Mouse (Mus musculus) cerebral cortex, adult 2 months (tissue): ENCODE data around the gene 4930503B20Rik.

Source experiments
- WGBS: fragments of 180-500 bp; shearing (Covaris S2); methylation state at CpG from one replicate; pipeline ENCODE4 v1.1.7; 2018; 5-methylcytosine and 5-hydroxymethylcytosine counted together

4930503B20Rik gene

DNA sequence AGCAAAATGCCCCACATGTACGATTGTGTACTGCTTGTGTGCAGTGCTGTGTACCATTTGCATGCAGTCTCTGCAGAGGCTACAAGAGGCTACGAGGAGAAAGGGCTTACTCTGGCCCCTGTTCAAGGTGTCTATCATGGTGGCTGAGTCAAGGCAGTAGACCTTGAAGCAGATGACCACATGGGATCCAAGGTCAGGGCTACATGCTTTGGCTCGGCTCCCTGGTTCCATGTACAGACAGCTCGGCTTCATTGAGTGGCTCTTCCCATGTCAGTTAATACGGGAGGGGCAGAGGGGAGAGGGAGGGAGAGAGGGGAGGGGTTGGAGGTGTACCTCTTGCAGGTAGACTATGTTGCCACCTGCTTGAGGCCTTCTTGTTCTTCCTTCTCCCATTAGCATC lies 1.3 kb upstream of the 4930503B20Rik start:
- 91% methylated on average over 5 of the region's 5 CpGs for WGBS

DNA sequence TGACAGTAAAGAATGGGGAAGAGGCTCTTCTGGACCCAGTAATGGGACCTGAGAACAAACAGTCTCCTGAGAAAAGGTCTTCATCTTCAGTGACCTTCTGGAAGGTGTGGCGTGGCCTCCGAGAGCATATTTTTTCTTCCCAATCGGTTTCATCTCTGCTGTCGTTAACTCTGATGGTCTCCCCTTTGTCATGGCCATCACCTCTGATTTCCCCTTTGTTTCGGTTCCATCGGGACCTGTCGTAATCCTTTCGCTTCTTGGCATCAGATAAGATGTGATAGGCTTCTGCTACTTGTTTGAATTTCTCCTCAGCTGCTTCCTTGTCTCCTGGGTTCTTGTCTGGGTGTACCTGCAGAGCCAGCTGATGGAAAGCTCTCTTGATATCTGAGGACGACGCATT lies 401 bp downstream of the 4930503B20Rik start:
- 96% methylated on average over 10 of the region's 10 CpGs for WGBS

DNA sequence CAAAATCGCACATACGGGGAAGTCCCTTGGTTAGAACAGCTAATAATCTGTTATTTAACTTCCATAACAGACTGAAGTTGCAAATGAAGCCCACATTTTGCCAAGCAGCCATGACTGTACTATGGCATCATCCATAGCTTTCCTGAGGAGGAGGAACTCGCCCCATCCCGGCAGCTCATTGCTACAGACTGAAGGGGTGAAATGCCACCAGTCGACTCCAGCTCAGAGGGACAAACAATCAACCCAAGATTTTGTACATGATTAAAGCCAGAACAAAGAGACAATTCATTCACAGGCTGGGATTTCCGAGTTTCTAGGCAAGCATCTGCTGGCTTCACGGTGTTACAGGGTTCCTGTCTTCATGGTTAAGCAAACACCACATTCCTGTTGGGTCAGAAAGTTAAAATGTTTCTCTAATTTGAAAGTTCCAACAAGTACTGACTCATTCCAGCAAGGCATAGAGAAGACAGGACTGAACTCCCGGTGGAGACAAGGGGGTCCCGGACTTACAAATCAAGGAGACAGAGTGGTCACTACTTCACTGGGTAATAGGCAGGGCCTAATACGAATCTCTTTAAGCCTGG lies 1.7 kb downstream of the 4930503B20Rik start:
- 75% methylated on average over 10 of the region's 10 CpGs for WGBS

DNA sequence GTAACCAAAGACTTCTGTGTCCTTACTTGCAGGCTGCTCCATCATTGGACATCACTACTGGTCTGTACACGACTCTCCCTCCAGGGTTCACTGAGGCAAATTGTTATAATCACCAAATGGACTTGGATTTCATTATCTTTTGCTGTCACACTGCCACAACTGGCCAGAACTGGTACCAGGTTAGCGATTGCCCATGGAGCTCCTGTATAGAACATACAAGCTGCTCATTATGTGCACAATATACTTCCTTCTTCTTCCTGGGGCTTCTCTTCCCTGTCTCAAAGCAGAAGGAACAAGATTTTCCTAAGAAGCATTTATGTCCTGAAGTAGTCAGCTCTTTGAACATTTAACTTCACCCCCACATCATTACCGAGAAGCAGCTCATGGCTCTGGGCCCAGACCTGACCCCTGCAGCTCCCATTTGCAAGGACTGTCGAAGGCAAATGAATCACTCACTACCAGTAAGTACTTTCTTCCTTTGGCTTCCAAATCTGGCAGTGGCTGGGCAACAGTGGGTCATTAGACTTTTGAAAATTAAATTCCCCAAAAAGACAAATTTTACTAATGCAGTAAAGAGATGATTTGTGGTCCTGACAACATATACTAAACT lies 9.2 kb downstream of the 4930503B20Rik start:
- 43% methylated on average over 4 of the region's 4 CpGs for WGBS

DNA sequence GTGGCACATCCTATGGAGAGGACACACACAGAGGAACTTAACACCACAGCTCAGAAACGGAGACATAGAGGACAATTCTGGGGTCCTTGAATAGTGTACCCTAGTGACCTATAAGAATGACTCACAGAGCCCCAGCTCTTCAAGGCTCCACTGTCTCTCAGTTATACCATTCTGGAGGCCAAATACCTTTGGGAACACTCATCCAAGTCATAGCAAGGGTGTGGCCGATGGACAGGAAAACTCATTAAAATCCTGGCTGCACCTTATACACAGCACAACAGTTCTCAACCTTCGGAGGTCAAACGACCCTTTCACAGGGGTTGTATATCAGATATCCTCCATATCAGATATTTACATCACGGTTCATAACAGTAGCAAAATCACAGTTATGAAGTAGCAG lies 18.6 kb downstream of the 4930503B20Rik start:
- WGBS, result 92% methylated on average over 5 of the region's 5 CpGs

DNA sequence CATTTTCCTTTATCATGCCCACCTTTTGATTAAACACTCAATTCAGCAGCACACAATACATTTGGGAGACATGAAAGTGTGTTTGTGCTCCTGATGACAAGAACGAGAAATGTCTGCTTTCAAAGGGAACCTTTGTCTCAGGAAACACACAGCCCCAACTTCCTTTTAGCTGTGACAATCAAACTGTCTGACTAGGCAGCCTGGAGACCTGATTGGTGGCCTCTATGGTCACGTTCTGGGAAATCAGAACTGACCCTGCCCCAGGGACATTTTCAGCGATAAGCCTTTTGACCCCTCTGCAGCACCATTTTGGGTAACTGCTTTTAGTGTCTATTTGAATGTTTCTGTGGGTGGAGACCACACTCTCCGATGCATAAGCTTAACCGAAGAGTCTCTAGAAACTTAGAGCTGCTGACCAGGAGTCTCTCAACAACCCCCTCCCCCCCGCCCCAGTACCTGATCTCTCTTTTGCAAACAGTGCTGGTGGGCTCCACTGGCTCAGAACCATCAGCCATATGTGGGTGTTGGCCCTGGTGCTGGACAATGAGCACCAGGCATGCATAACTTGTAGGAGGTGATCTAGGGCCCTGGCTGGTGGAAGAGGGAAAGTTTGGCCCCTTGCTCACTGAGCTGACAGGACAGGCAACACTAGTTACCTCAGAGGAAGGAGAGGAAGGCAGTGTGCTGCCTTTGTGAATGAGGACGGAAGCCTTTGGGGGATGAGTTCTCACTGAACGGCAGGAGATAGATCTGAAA lies 22.7 kb downstream of the 4930503B20Rik start:
- 59% methylated on average over 8 of the region's 8 CpGs for WGBS

DNA sequence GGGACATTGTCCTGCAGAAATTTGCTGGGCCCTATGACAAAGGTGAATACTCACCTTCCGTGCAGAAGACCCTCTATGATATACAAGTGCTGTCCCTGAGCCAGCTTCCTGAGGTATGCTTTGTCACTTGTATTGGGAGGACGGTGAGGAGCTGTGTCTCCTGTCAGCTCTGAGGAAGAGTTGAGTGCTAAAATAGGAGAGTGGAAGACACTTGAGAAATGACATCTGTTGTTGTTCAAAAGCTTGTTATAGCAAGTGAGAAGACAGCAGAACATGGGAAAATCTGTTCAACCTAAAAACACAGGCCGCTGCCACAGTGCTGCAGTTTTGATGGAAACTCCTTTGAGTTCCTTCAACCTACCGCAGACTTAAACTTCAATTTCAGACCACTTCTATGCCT lies 25.4 kb downstream of the 4930503B20Rik start:
- WGBS, result 58% methylated on average over 4 of the region's 4 CpGs

DNA sequence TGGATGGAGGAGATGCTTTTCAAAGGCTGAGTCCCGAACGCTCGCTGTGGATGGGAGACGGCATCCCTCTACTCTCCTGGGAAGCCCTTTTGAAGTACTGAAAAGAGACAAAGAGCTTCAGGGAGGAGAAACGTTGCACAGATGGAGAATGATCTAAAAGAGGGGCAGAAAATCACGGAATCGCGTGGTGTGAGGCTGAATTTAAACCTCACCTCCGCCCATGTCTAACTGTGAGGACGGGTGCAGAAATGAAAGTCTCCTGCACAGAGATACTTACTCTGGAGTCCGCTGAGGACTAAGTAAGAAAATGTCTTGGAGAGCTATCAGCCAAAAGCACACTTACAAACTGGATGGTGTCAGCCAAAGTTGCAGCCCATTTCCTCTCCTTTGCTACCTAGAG lies 29.2 kb downstream of the 4930503B20Rik start:
- WGBS, result 52% methylated on average over 11 of the region's 11 CpGs

DNA sequence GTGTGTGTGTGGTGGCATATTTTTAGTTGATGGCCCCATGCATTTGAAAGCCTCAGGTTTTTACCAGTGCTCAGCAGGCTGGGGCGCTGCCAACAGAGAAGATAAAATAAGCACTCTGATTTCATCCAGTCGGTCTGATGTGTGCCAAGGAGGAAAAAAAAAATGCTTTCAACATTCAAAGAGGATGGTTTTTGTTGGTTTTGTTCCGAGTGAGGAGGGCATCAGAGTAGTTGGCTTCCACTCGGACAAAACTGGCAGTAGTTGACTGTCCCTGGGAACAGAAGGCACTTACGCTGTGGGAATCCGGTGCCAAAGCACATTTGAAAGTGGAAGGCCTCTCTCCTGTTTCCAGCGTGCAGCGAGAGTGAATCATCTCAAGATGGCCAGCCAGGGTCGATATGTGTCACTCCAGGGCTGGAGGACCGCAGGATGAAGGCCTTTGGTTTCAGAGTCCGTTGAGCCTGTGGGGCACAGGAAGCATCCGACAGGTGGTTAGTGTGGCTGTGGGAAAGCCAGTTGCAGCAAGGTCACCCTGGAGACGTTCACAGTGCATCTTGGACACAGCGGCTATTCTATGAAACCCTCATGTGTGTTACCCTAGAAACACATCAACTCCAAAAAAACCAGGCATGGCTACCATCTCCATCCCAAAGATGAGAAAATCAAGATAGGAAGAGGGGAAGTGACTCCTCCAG lies 30.4 kb downstream of the 4930503B20Rik start:
- 35% methylated on average over 14 of the region's 14 CpGs for WGBS

DNA sequence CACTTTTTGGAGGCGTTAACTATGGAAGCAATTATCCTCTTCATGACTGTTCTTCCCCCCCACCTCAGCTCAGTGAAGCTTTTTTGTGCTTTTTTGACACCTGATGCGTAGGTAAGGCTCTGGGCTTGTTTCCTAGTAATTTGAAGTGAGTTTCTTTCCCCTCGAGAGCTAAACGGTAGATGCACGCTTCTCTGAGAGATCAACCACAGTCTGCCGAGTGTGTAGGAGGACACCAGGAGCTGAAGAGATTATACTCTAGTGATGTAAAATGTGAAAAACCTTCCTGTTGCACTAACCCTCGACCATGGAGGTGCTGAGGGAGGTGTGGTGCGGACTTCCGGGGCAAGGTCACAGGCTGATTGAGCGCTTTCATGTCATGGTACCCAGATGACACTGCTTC lies 31.0 kb downstream of the 4930503B20Rik start:
- WGBS, result 36% methylated on average over 10 of the region's 10 CpGs

DNA sequence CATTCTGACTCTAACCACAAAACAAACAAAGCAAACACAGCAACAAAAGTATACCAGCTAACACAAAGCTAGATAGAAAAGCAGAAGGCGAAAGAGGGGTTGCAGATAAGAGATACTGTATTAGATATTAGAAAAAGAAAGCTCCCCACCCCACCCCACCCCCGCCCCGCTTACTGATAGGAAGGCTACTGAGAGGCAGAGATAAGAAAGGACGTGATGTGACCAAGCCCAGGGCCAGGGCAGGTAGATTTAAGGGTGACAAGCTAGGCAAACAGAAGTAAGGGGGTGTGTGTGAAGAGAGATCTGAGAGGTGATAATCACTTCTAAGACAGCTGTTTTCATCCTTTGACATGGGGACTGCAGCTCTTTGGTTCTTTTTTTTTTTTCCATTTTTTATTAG lies 32.8 kb downstream of the 4930503B20Rik start:
- WGBS, result 91% methylated on average over 4 of the region's 4 CpGs

DNA sequence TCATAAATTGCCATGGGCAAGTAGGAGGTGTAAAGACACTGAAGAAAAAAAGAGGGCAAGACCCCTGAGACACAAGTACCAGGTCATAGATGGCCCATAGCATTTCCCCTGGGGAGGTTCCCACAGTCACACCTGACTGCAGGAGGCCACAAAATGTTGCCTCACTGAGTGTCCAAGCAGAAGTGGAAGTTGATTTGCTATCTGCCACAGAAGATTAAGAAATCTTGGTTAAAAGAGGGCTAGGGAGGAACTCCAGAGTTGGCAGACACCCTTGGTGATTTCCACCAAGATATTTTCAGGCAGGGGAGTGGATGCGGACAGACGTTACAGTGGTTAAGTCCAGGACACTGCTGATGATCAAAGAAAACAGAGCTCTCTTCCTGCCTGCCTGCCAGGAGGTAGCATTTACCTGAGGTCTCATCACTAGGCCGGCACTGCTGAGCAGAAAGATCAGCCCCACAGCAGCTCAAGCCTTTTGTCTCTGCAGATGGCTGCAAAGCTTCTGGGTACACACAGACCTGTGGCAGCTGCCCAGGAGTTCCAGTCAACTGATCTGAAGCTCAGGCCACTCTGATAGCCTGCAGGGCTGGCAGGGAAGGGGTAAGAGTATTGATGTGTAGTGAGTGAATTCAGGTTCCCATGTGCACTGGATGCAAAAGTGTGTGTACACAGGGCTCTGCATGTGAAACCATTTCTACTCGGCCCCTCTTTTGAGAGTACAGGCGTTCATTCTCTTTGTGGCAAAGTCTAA lies 34.4 kb downstream of the 4930503B20Rik start:
- 70% methylated on average over 5 of the region's 5 CpGs for WGBS

DNA sequence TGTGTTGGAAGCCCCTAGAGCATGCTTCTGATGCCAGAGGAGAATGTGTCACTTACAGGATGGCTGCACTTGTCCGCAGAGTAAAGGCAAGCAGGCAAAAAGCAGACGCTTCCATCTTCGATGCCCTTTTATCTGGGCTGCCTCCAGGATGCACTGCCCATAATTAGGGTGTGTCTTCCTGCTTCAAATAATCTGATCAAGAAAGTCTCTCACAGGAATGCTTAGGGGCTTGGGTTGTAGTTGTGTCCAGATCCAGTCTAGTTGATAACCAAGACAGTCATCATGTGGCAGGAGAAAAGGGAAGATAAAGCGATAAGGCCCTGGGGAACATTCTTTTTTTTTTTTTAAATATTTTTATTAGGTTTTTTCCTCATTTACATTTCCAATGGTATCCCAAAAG lies 35.6 kb downstream of the 4930503B20Rik start, which contains the start of gene Dnase2b:
TSS of gene Dnase2b (minus strand) at position 101 of the 400 bp plus-strand sequence.
- WGBS, result 98% methylated on average over 4 of the region's 4 CpGs

DNA sequence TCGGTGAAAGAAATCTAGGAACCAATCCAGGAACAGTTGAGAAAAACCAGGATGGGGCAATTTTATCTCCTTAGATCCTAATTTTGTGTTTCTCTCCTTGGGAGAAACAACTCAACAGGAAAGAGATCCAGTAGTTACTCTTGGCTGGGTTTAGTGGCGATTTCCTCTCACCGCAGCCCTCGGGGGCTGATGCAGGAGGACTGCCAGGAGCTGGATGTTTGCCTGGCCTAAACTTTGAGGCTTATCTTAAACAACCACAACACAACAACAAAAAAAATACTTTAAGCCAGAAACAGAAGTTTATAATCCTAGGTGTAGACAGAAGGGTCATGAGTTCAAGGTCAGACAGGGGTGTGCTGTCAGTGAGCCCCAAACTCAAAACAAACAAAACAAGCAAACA lies 39.3 kb downstream of the 4930503B20Rik start:
- WGBS, result 24% methylated on average over 4 of the region's 4 CpGs

DNA sequence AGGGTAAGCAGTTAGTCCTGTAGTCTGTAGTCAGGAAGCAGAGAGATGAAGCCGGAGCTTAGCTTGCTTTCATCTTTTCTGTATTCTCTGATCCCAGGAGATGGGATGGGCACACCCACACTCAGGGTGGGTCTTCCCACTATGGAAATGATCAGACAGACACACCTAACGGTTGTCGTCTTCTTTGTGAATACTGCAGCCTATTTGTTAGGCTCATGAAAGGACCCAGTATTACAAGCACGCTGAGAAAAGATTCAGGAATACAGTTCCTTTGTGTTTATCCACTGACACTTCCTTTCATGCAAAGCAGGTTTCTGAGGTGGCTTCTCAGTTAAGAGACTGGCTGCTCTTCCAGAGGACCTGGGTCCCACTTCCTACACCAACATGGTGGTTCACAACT lies 39.9 kb downstream of the 4930503B20Rik start:
- WGBS, result 26% methylated on average over 4 of the region's 4 CpGs

DNA sequence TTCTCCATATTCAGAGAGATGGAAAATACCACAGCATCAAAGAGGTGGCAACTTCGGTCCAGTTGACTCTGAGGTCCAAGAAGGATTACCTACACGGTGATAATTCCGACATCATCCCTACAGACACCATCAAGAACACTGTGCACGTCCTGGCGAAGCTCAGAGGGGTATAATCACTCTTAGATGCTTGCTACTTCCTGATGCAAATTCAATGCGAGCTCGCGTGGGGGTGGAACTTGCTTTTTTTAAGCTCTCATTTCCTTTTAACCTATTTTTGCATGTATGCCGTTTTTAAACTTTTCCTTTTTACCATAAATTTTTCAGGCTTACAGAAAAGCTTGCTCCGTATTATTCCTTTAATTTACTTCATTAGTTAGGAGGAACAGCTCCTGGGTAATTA lies 40.8 kb downstream of the 4930503B20Rik start:
- WGBS, result 34% methylated on average over 10 of the region's 10 CpGs

DNA sequence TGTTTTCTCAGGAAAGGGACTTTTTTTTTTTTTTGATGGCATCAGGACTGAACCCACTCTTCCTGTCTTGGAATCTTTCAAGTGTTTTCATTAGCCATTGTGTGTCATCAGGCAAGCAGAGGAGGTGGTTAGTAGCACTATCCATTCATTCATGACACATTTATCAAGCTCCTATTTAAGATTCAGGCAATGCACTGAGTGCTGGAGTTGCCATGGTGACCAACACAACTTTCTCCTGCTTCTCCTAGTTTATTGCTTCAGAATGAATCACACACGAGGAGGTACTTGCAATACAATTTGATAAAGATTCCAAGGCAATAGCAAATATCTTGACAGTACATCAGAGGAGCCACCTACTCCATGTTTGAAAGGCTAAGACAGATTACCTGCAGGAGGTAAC lies 43.7 kb downstream of the 4930503B20Rik start:
- WGBS, result 7% methylated on average over 1 of the region's 1 CpGs

DNA sequence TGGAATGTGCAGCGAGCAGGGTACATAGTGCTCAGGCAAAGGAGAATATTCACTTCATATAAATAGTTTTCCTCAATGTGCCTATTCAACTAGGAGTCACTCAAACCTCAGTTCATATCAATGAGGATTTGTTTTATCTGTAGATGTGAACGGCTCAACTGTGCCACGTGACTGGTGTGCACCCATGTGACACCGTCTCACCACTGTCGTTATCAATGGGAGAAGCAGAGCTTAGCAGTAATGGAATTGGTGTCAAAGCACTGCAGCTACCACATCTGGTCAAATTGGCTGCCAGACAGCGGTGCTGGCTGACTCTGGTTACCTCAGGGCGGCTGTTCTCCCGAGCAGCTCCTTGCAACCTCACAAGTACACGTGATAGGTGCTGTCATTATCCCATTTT lies 46.5 kb downstream of the 4930503B20Rik start:
- WGBS, result 84% methylated on average over 9 of the region's 9 CpGs

DNA sequence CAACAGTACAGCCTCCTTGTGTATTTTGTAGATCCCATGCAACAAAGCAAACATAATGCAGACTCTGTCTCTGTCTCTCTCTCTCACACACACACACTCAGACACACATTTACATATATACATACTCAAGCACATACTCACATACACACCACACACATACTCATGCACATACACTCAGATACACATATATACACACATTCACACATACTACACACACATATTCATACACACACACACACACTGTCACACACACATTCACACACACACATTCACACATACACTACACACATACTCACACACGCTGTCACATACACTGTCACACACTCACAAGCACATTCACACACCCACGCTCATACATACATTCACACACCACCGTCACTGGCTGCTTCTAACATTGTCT lies 48.6 kb downstream of the 4930503B20Rik start:
- WGBS, result 82% methylated on average over 3 of the region's 3 CpGs

DNA sequence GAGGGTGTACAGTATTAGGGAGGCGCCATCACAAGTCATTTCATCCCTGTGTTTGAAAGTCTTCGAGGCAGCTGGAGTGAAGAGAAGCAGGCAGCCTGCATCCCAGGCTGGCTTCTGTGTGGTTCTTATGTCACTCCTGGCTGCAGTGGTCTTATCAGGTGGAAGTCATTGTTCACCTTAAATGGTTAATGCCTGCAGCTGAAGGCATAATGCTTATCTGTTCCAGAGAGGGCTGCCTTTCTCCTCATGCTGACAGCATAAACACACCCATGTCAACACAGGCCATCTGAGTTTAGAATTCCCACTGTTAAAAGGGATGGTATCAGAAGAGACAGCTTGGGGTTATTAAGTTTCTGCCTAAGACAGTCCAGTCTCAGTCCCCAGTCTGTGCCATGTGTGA lies 49.9 kb downstream of the 4930503B20Rik start:
- WGBS, result 75% methylated on average over 2 of the region's 2 CpGs

DNA sequence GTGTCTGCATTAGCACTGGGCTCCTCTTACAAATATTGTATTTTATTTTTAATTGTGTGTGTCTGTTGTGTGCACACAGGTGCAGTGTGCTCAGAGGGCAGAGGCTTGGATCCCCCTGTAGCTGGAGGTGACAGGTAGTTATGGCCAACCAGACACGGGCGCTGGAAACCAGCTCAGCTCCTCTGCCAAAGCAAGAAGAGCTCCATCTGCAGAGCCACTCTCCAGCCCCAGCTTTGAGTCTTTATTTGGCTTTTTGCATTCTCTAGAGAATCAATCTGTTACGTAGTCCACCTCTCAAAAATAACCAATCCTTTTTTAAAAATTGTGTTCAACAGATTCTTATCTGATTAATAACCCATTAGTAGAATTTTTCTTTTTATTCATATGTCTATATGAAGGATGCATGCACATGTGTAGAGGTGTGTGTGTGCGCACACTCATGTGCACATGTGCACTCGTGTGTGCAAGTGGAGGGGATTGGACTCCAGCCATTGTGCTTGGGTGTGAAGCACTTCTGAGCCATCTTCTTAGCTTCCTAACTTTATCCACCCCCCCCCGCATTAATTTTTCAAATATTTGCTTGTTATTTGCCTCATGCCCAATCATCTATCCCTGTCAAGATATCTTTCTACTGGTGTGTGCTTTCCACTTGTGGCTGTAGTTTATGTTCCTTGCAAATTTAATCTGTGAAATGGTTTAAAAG lies 51.8 kb downstream of the 4930503B20Rik start:
- 64% methylated on average over 6 of the region's 6 CpGs for WGBS
